Mouse (Mus musculus): ENCODE data around the gene Ptgds.

Gene Ptgds

GRCm38 (mm10) chr2:25441067-25441466 is 28.8 kb downstream of the Ptgds start:
- no peak for DNase-seq

- no peak for DNase-seq
These were observed 33.5 kb downstream of the Ptgds start for GRCm38 (mm10) chr2:25436286-25436820.

GRCm38 (mm10) chr2:25434292-25434691 is 35.6 kb downstream of the Ptgds start:
- no peak for DNase-seq

- DNase-seq, result no peak
These were observed 36.7 kb downstream of the Ptgds start for GRCm38 (mm10) chr2:25433101-25433500.

- DNase-seq, result no peak
These were observed 37.3 kb downstream of the Ptgds start for GRCm38 (mm10) chr2:25432326-25433098.

- no peak for DNase-seq
These were observed 38.5 kb downstream of the Ptgds start for GRCm38 (mm10) chr2:25431308-25431855.

GRCm38 (mm10) chr2:25430395-25431233 is 39.2 kb downstream of the Ptgds start:
- DNase-seq, result no peak

GRCm38 (mm10) chr2:25429435-25430180 is 40.2 kb downstream of the Ptgds start:
- no peak for DNase-seq

- DNase-seq, result peak; percentile 92 to 95
These were observed 41.2 kb downstream of the Ptgds start, which contains the start of gene Abca2 for GRCm38 (mm10) chr2:25428442-25429236. TSS of gene Abca2 (plus strand) at chr2:25428703.

- no peak for DNase-seq
These were observed 42.6 kb downstream of the Ptgds start for GRCm38 (mm10) chr2:25427256-25427655.

GRCm38 (mm10) chr2:25426721-25427191 is 43.1 kb downstream of the Ptgds start:
- peak; percentile 54 to 61 for DNase-seq

GRCm38 (mm10) chr2:25425481-25425880 is 44.4 kb downstream of the Ptgds start:
- DNase-seq, result no peak

- DNase-seq, result no peak
These were observed 46.2 kb downstream of the Ptgds start for GRCm38 (mm10) chr2:25423626-25424025.

- DNase-seq, result peak; percentile 51 to 52
These were observed 47.0 kb downstream of the Ptgds start, which contains the start of gene Fut7 for GRCm38 (mm10) chr2:25422587-25423410. TSS of gene Fut7 (plus strand) at chr2:25423267.

GRCm38 (mm10) chr2:25421896-25422295 is 48.0 kb downstream of the Ptgds start:
- DNase-seq, result peak; percentile 31 to 33

- no peak for DNase-seq
These were observed 52.4 kb downstream of the Ptgds start for GRCm38 (mm10) chr2:25417426-25417825.

All from lung, adult 18-20 months (tissue).